Mouse (Mus musculus) 3134 (cell line): ENCODE results near the gene Traf3ip1.

Source experiments
- DNase-seq: peaks from one replicate; pipeline ENCODE4 v3.0.0-alpha.2; 2011; ENCODE audit warnings: low spot score; ENCODE audit not compliant: insufficient read length; ENCODE audit errors: extremely low read depth

Traf3ip1 gene

DNA sequence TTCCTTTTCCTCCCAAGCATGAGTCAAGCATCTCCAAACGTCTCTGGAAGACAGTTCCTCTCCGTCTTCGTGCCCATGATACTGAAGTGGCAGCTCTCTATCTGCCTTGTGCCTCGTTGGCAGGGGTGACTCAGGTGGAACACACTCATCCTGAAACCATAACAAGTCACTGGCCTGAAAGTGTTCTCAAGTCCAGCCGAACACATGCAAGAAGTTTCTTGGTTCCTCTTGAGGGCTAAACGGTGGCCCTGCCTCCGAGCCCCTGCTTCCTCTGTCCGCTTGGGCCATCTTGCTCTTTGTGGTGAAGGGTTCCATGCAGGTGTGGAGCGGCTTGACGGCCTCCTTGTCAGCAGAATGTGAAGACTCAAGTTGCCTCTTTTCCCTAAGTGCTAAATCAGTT is 78.0 kb downstream of the Traf3ip1 start:
- DNase-seq: no peak

DNA sequence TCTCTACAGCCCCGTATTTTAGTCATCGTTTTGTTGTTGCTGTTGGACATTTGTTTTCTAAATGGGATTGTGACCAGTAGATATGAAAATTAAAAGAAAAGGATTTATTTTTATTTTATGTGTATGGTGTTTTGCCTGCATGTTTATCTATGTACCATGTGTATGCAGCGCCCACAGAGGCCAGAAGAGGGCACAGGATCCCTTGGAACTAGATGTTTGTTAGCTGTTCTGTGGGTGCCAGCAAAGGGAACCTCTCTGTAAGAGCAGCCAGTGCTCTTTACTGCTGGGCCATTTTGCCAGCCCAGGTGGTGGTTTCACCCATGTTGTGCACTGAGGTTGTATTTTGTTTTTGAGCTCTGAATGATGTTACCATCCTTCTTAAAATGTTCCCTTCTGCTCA is 79.8 kb downstream of the Traf3ip1 start:
- peak; percentile 27 for DNase-seq

DNA sequence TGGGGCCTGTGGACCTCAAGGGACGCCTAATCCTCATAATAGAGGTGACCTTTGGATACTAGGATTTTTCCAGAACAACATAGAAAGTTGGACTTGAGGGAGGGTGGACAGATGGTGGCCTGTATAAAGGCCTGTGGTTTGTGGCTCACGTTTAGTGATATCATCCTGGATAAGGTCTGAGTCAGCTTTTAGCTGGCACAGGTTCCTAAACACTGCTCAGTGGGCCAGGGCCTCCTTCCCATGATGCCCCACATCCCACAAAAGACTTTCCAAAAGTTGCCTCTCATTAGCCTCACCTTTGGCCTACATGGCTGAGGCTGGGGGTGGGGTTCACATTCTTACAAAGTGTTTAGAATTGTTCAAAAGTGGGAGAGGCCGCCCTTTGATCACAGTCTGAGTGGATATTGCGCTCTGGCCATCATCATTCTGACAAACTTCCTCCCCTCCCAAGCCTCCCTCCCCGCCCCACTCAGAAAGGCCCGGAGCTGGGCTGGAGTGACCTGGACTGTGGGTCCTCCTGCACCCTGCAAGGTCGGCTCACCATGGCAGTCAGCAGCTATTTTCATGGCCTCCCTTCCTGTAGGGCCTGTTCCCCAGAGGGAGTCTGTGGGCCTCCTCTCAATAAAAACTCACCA is 83.6 kb downstream of the Traf3ip1 start:
- peak; percentile 20 for DNase-seq
